Mouse (Mus musculus): ENCODE measurements at regions not wholly inside any gene's neighbourhood (a gene's known extent, or its start where the extent isn't known, plus 50 kb on each side); places are given as distances from the start of the nearest gene placed in this dataset.

DNA sequence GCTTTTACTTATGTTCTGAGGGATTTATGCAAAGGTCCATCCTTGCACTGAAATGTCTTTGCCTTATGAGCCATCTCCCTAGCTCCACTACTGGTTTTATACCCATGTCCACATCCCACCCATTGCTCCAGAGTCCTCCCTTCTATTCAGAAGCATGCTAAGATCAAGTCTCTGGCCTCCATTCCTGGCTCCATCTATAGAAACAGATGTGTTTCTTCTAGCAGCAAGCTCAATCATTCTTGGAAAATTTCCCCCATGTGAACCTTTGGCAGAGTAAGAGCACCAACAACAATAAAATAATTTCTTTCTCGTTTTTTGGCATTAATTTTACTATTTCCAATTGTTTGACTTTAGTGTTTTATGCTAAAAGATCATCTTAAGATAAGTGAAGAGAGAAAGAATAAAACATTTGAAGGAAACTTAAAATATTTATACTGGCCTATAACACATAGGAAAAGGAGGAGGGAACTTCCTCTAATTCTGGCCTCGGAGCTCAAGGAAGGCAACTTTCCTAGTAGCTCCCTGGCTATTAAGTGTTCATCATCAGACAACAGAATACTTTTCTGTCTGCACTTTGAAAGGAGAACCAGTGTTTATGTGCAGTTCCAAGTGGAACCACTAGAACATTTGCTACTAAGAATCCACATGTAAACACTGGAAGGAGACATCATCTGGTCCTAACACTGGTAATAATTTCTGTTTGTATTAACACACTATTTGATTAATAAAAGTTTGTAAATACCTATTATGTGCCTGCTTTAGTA, 171.8 kb downstream of the Fbxo8 start:
- Histone ChIP-seq H3K27me3 (ENCODE audit: insufficient read depth, low read length) (no peaks in the 10 kb centered on the region), H3K9ac (no peak overlapping the region), H3K4me1 (ENCODE audit: insufficient read depth) (no peaks in the 10 kb centered on the region), H3K9me3 (ENCODE audit: low read length) (no peaks in the 10 kb centered on the region), H3K36me3 (ENCODE audit: insufficient read depth) (no peaks in the 10 kb centered on the region), H3K4me2 (ENCODE audit: low read depth) (no peak overlapping the region), H3K27ac (ENCODE audit: low read depth, low read length) (no peak overlapping the region), H3K4me3 (ENCODE audit: low read depth, low read length) (no peak overlapping the region)
- no peak for TF ChIP-seq CTCF (IDR thresholded peaks at IDR 0.05; ENCODE audit: low read depth)
- DNase-seq (no peak), ATAC-seq (no peak)
- 68% methylated on average over 2 of the region's 2 CpGs for WGBS

DNA sequence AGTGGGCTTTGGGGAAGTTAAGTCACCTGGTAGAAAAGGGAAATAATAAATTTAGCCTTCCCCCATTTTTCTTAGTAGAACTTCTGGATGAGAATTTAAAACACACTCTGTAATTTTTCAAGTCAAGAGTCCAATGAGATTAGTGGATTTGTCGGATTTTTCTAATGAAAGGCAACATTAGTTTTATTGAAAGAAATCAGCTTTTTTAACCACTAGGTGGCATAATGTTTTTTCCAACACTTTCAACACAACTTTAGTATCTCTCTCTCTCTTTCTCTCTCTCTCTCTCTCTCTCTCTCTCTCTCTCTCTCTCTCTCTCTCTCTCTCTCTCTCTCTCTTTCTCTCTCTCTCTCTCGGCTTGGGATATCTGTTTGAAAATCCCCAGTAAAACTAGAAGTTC, 173.7 kb downstream of the Fbxo8 start:
- 73% methylated on average over 2 of the region's 2 CpGs for WGBS
- TF ChIP-seq CTCF (IDR thresholded peaks at IDR 0.05; ENCODE audit: low read depth) = 0 out of 2 replicates have a peak, but pooled peaks have one; percentile 6
- Histone ChIP-seq H3K36me3 (ENCODE audit: insufficient read depth) (no peaks in the 10 kb centered on the region), H3K4me3 (ENCODE audit: low read depth, low read length) (no peak overlapping the region), H3K4me1 (ENCODE audit: insufficient read depth) (no peaks in the 10 kb centered on the region), H3K4me2 (ENCODE audit: low read depth) (no peak overlapping the region), H3K9me3 (ENCODE audit: low read length) (no peaks in the 10 kb centered on the region), H3K9ac (no peak overlapping the region), H3K27ac (ENCODE audit: low read depth, low read length) (no peak overlapping the region), H3K27me3 (ENCODE audit: insufficient read depth, low read length) (no peaks in the 10 kb centered on the region)
- no peak for DNase-seq
- no peak for ATAC-seq

DNA sequence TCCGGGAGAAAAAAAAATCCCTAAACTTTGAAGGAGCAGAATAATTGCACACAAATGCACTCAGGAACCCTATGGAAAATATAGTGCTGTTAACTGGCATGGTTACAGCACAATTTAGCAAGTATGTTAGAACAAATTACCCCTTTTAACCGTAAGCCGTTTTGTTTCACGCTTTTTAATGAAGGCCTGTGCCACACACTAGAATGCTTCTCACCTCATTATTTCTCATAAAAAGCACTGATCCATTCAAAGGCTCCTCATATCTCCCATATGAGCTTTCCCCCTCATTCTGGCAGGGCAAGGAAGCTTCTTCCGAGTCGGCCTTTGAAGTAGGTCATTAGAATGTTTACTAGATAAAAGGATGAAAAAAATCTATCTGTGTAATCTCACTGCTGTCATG, 182.4 kb downstream of the Fbxo8 start:
- ATAC-seq (no peak), DNase-seq (no peak)
- WGBS = 32% methylated on average over 6 of the region's 6 CpGs
- H3K27me3 ChIP-seq (ENCODE audit: insufficient read depth, low read length) = no peaks in the 10 kb centered on the region
- H3K27ac ChIP-seq (ENCODE audit: low read depth, low read length) = no peak overlapping the region
- no peak for TF ChIP-seq CTCF (IDR thresholded peaks at IDR 0.05; ENCODE audit: low read depth)
- no peak overlapping the region for H3K4me2 ChIP-seq (ENCODE audit: low read depth)
- no peak overlapping the region for H3K9ac ChIP-seq
- no peaks in the 10 kb centered on the region for H3K36me3 ChIP-seq (ENCODE audit: insufficient read depth)
- no peak overlapping the region for H3K4me3 ChIP-seq (ENCODE audit: low read depth, low read length)
- H3K4me1 ChIP-seq (ENCODE audit: insufficient read depth) = no peaks in the 10 kb centered on the region
- H3K9me3 ChIP-seq (ENCODE audit: low read length) = no peaks in the 10 kb centered on the region

DNA sequence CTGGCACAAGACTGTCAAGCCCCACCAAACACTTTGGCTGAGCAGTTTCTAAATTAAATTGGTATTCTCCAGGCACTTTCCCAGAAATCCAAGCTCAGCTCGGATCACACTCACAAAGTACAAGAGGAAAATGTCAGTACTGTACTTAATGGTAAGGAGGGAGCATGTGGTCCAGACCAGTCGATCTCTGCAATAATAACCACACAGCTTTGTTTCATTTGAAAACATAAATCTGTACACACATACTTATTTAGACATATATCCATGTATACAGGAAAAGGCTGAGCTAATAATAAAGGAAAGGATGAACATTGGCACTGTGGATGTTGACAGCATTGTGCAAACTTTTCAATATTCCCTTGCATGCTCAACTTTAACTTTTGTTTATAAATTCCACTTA, 184.1 kb downstream of the Fbxo8 start:
- Histone ChIP-seq H3K4me2 (ENCODE audit: low read depth) (no peak overlapping the region), H3K27ac (ENCODE audit: low read depth, low read length) (no peak overlapping the region), H3K27me3 (ENCODE audit: insufficient read depth, low read length) (no peaks in the 10 kb centered on the region), H3K4me1 (ENCODE audit: insufficient read depth) (no peaks in the 10 kb centered on the region), H3K4me3 (ENCODE audit: low read depth, low read length) (no peak overlapping the region), H3K36me3 (ENCODE audit: insufficient read depth) (no peaks in the 10 kb centered on the region), H3K9me3 (ENCODE audit: low read length) (no peaks in the 10 kb centered on the region), H3K9ac (no peak overlapping the region)
- DNase-seq = no peak
- ATAC-seq = no peak
- no peak for TF ChIP-seq CTCF (IDR thresholded peaks at IDR 0.05; ENCODE audit: low read depth)
- WGBS = 78% methylated on average over 2 of the region's 2 CpGs

DNA sequence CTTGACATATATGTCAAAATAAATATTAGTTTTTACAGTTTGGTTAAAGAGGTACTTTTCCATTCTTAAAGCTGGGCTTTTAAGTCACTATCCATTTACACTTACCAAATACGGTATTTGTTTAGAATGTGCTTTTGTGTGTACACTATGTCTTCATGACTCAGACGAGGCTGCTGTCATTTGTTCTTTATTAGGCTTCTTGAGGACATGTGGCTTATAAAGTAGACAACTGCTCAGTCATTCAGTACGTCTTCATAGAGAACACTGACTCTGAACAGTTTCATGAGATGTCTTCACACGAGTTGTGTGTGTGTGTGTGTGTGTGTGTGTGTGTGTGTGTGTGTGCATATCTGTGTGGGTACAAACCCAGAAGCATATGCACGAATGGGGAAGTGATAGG, 216.1 kb downstream of the Fbxo8 start:
- Histone ChIP-seq H3K9me3 (ENCODE audit: low read length) (no peaks in the 10 kb centered on the region), H3K9ac (no peak overlapping the region), H3K4me3 (ENCODE audit: low read depth, low read length) (no peak overlapping the region), H3K27ac (ENCODE audit: low read depth, low read length) (no peak overlapping the region), H3K27me3 (ENCODE audit: insufficient read depth, low read length) (no peaks in the 10 kb centered on the region), H3K4me1 (ENCODE audit: insufficient read depth) (no peaks in the 10 kb centered on the region), H3K4me2 (ENCODE audit: low read depth) (no peak overlapping the region), H3K36me3 (ENCODE audit: insufficient read depth) (no peaks in the 10 kb centered on the region)
- WGBS = 77% methylated on average over 5 of the region's 5 CpGs
- no peak for TF ChIP-seq CTCF (IDR thresholded peaks at IDR 0.05; ENCODE audit: low read depth)
- DNase-seq = no peak
- no peak for ATAC-seq

DNA sequence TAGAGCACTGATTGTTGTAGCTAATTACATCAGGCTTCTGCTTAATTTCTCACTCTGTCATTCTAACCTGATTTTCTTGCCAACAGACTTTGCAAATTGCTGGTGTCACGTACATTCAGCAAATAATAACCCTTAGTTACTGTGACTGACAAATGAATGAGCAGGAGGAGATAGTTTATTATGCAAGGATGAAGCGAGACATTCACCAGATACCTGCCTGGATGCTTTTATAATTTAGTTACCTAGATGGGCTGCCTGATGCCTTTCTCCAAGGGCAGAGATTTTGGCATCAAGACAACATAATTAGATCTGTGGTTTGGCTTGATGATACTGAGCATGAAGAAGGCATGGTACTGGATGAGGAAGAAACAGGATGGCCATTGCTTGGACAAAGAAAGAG, 233.6 kb downstream of the Fbxo8 start:
- no peaks in the 10 kb centered on the region for H3K9me3 ChIP-seq (ENCODE audit: low read length)
- TF ChIP-seq CTCF (IDR thresholded peaks at IDR 0.05; ENCODE audit: low read depth) = no peak
- H3K27ac ChIP-seq (ENCODE audit: low read depth, low read length) = no peak overlapping the region
- H3K36me3 ChIP-seq (ENCODE audit: insufficient read depth) = no peaks in the 10 kb centered on the region
- no peaks in the 10 kb centered on the region for H3K4me1 ChIP-seq (ENCODE audit: insufficient read depth)
- no peak overlapping the region for H3K4me2 ChIP-seq (ENCODE audit: low read depth)
- ATAC-seq (peak; percentile 60; the same call in 1 of the 2 replicates), DNase-seq (no peak)
- no peak overlapping the region for H3K9ac ChIP-seq
- no peak overlapping the region for H3K4me3 ChIP-seq (ENCODE audit: low read depth, low read length)
- no peaks in the 10 kb centered on the region for H3K27me3 ChIP-seq (ENCODE audit: insufficient read depth, low read length)
- 29% methylated on average over 2 of the region's 2 CpGs for WGBS

DNA sequence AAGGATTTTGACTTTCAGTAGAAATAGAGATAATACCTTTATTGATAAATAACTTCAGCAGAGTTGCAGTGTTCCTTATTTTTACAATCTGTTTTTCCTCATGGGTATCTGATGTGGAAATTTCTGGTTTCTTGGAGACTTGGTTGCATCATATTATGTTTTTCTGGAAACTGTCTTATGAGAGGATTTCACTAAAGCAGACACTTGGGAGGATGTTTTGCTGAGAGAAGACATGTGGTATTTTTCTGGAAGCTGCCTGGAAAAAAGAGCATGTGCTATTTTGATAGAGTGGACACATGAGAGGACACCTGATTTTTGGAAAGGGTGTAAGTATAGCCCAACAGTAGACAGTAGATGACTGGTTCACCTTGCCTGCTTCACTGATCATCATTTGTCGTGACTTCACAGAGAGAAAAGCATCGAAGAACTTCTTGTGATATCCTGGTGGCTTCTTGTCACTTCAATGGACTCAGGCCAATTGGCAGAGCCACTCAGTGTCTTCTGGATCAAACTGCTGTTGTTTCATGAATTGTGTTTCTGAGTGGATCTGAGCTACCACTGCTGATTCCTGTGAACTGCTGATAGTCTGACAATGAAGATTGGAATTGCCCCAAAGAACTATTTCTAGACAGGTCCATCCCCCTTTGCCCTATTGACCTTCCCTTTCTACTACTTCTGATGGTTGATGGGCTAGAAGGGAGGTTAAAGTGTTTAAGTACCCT, 238.8 kb downstream of the Fbxo8 start:
- WGBS = 78% methylated on average over 2 of the region's 2 CpGs
- ATAC-seq = no peak
- Histone ChIP-seq H3K36me3 (ENCODE audit: insufficient read depth) (no peaks in the 10 kb centered on the region), H3K4me2 (ENCODE audit: low read depth) (no peak overlapping the region), H3K9me3 (ENCODE audit: low read length) (no peaks in the 10 kb centered on the region), H3K27ac (ENCODE audit: low read depth, low read length) (no peak overlapping the region), H3K4me3 (ENCODE audit: low read depth, low read length) (no peak overlapping the region), H3K4me1 (ENCODE audit: insufficient read depth) (no peaks in the 10 kb centered on the region), H3K27me3 (ENCODE audit: insufficient read depth, low read length) (no peaks in the 10 kb centered on the region), H3K9ac (no peak overlapping the region)
- TF ChIP-seq CTCF (IDR thresholded peaks at IDR 0.05; ENCODE audit: low read depth) = no peak
- DNase-seq = no peak
